Mouse (Mus musculus) common myeloid progenitor, adult 5-6 weeks (primary cell): ENCODE data around the gene Spink2. TPM values are rescaled to one million over a fixed set of nuclear protein-coding genes. Genes with fewer than 3 reads are reported as not detected.
"Not testable (repeated sequence)": the region's sequence is repeated elsewhere in the genome, so short reads cannot be mapped to it uniquely, and the experiment has no call there.

ENCODE experiments used
- ATAC-seq: replicated peaks from 2 replicates; pipeline ENCODE4 v1.8.0; 2016; ENCODE audit warnings: low read depth, mild to moderate bottlenecking, moderate TSS enrichment, inconsistent platforms; ENCODE audit not compliant: poor library complexity, severe bottlenecking
- total RNA-seq: library from RNA; stranded (forward); fragments of 200-1000, 187-1606 nt; gene quantifications from 2 replicates; pipeline ENCODE4 v1.2.3, GENCODE M21; 2017

The Spink2 gene
- total RNA-seq: not detected in 2 replicates

GRCm38 (mm10) chr5:77211236-77211635, at the start of gene Spink2:
Gene Spink2 (minus strand): TSS chr5:77211471.
- peak; percentile 50 for ATAC-seq

- ATAC-seq: no peak
Observed at GRCm38 (mm10) chr5:77260141-77260540, 48.9 kb upstream of the Spink2 start.

GRCm38 (mm10) chr5:77259315-77259714, 48.0 kb upstream of the Spink2 start:
- no peak for ATAC-seq

GRCm38 (mm10) chr5:77257603-77258002, 46.3 kb upstream of the Spink2 start:
- no peak for ATAC-seq

- no peak for ATAC-seq
Observed at GRCm38 (mm10) chr5:77254402-77254801, 43.1 kb upstream of the Spink2 start.

- no peak; the same call in 1 of the 2 replicates for ATAC-seq
Observed at GRCm38 (mm10) chr5:77253154-77253553, 41.9 kb upstream of the Spink2 start.

- ATAC-seq: peak; percentile 80
Observed at GRCm38 (mm10) chr5:77252115-77252827, 41.0 kb upstream of the Spink2 start.

GRCm38 (mm10) chr5:77251656-77252055, 40.4 kb upstream of the Spink2 start:
- ATAC-seq: no peak

- no peak for ATAC-seq
Observed at GRCm38 (mm10) chr5:77250083-77250482, 38.8 kb upstream of the Spink2 start.

GRCm38 (mm10) chr5:77245787-77246671, 34.8 kb upstream of the Spink2 start:
- peak; percentile 66 for ATAC-seq

- 0 out of 2 replicates have a peak, but pooled peaks have one; percentile 1 for ATAC-seq
Observed at GRCm38 (mm10) chr5:77245463-77245786, 34.2 kb upstream of the Spink2 start.

GRCm38 (mm10) chr5:77244331-77244987, 33.2 kb upstream of the Spink2 start:
- peak; percentile 46 for ATAC-seq

GRCm38 (mm10) chr5:77237104-77237503, 25.8 kb upstream of the Spink2 start:
- ATAC-seq: peak; percentile 81

- ATAC-seq: no peak
Observed at GRCm38 (mm10) chr5:77234921-77235320, 23.6 kb upstream of the Spink2 start.

GRCm38 (mm10) chr5:77231863-77232262, 20.6 kb upstream of the Spink2 start:
- ATAC-seq: not testable (repeated sequence)

GRCm38 (mm10) chr5:77228986-77229385, 17.7 kb upstream of the Spink2 start:
- peak; percentile 89 for ATAC-seq

GRCm38 (mm10) chr5:77223043-77223975, 12.0 kb upstream of the Spink2 start:
- ATAC-seq: peak; percentile 89

- ATAC-seq: peak; percentile 82
Observed at GRCm38 (mm10) chr5:77217724-77218123, 6.5 kb upstream of the Spink2 start.

- peak; percentile 71 for ATAC-seq
Observed at GRCm38 (mm10) chr5:77217211-77217610, 5.9 kb upstream of the Spink2 start.

- no peak for ATAC-seq
Observed at GRCm38 (mm10) chr5:77206134-77206533, 5.1 kb downstream of the Spink2 start.
